Mouse (Mus musculus): ENCODE results near the gene Tatdn2. TPM values are rescaled to one million over a fixed set of nuclear protein-coding genes. Genes with fewer than 3 reads are reported as not detected.

The Tatdn2 gene
- 21.7 and 25.6 TPM in 2 replicates for polyA plus RNA-seq (2012; rRNA removed)

GRCm38 (mm10) chr6:113696582-113697221 lies at the start of gene Tatdn2:
TSS of gene Tatdn2 (plus strand) at chr6:113697050.

GRCm38 (mm10) chr6:113719878-113720277 lies 23.0 kb downstream of the Tatdn2 start, which contains the start of gene Ghrl:
TSS of gene Ghrl (minus strand) at chr6:113719880.

GRCm38 (mm10) chr6:113740236-113741217 lies 43.7 kb downstream of the Tatdn2 start, which contains the start of gene Sec13:
TSS of gene Sec13 (minus strand) at chr6:113740743.

Other genes with a start within 250 kb of the Tatdn2 start
- 65.1 and 72.6 TPM in 2 replicates for gene Il17re, start 238.6 kb upstream of the Tatdn2 start, polyA plus RNA-seq (2012; rRNA removed)
- 362 and 371 TPM in 2 replicates for gene Il17rc, start 225.6 kb upstream of the Tatdn2 start, polyA plus RNA-seq (2012; rRNA removed)
- gene Creld1, start 213.8 kb upstream of the Tatdn2 start, polyA plus RNA-seq (2012; rRNA removed), result 11.6 and 14.9 TPM in 2 replicates
- gene Prrt3, start 195.1 kb upstream of the Tatdn2 start, polyA plus RNA-seq (2012; rRNA removed), result 0.12 and 0.23 TPM in 2 replicates
- gene Emc3, start 165.4 kb upstream of the Tatdn2 start, polyA plus RNA-seq (2012; rRNA removed), result 31.9 TPM in 2 replicates
- gene Fancd2, start 165.4 kb upstream of the Tatdn2 start, polyA plus RNA-seq (2012; rRNA removed), result 1.5 and 1.8 TPM in 2 replicates
- not detected in 2 replicates for gene Fancd2os, start 96.3 kb upstream of the Tatdn2 start, polyA plus RNA-seq (2012; rRNA removed)
- 78.5 and 91.9 TPM in 2 replicates for gene Brk1, start 92.3 kb upstream of the Tatdn2 start, polyA plus RNA-seq (2012; rRNA removed)
- gene Vhl, start 73.1 kb upstream of the Tatdn2 start, polyA plus RNA-seq (2012; rRNA removed), result 10.7 and 10.9 TPM in 2 replicates
- gene Irak2, start 58.6 kb upstream of the Tatdn2 start, polyA plus RNA-seq (2012; rRNA removed), result 48.1 and 50.3 TPM in 2 replicates
- 0.56 and 0.57 TPM in 2 replicates for gene Ghrl, start 22.8 kb downstream of the Tatdn2 start, polyA plus RNA-seq (2012; rRNA removed)
- 138 and 144 TPM in 2 replicates for gene Sec13, start 43.7 kb downstream of the Tatdn2 start, polyA plus RNA-seq (2012; rRNA removed)

Measured in colon, adult 2 months (tissue).